Mouse (Mus musculus): Measurements from ENCODE around the gene Plekhh1. TPM values are rescaled to one million over a fixed set of nuclear protein-coding genes. Genes with fewer than 3 reads are reported as not detected.

Plekhh1 gene
- polyA plus RNA-seq, 1 experiment, result 1.1 TPM

GRCm38 (mm10) chr12:78996271-78996670, 32.7 kb upstream of the Plekhh1 start:
- Histone ChIP-seq H3K4me3 (replicated peaks; ENCODE audit: control insufficient read depth, low read depth, low read length) (no peak overlapping the region), H3K4me1 (ENCODE audit: control insufficient read depth, insufficient read depth, low read length) (peaks cover 6% of the 10 kb centered on the region), H3K27ac (ENCODE audit: control insufficient read depth, insufficient read depth, low read depth, low read length, poor library complexity) (no peak overlapping the region)
- TF ChIP-seq POLR2A (IDR thresholded peaks at IDR 0.05; ENCODE audit: borderline replicate concordance, control insufficient read depth, low read depth, low read length), result no peak
- TF ChIP-seq CTCF (IDR thresholded peaks at IDR 0.05; ENCODE audit: control insufficient read depth, insufficient read depth, low read length), result no peak
- WGBS, result 65% methylated on average over 4 of the region's 4 CpGs

GRCm38 (mm10) chr12:78996711-78997110, 32.3 kb upstream of the Plekhh1 start:
- H3K27ac ChIP-seq (ENCODE audit: control insufficient read depth, insufficient read depth, low read depth, low read length, poor library complexity), result no peak overlapping the region
- H3K4me3 ChIP-seq (replicated peaks; ENCODE audit: control insufficient read depth, low read depth, low read length), result no peak overlapping the region
- H3K4me1 ChIP-seq (ENCODE audit: control insufficient read depth, insufficient read depth, low read length), result peaks cover 6% of the 10 kb centered on the region
- WGBS, result 46% methylated on average over 7 of the region's 7 CpGs
- TF ChIP-seq CTCF (IDR thresholded peaks at IDR 0.05; ENCODE audit: control insufficient read depth, insufficient read depth, low read length) (no peak), POLR2A (IDR thresholded peaks at IDR 0.05; ENCODE audit: borderline replicate concordance, control insufficient read depth, low read depth, low read length) (no peak)

- TF ChIP-seq CTCF (IDR thresholded peaks at IDR 0.05; ENCODE audit: control insufficient read depth, insufficient read depth, low read length), result no peak
- no peak for TF ChIP-seq POLR2A (IDR thresholded peaks at IDR 0.05; ENCODE audit: borderline replicate concordance, control insufficient read depth, low read depth, low read length)
- 7% methylated on average over 5 of the region's 5 CpGs for WGBS
- no peak overlapping the region for H3K27ac ChIP-seq (ENCODE audit: control insufficient read depth, insufficient read depth, low read depth, low read length, poor library complexity)
- H3K4me3 ChIP-seq (replicated peaks; ENCODE audit: control insufficient read depth, low read depth, low read length), result no peak overlapping the region
- peaks cover 6% of the 10 kb centered on the region; the same call in 1 of the 2 replicates for H3K4me1 ChIP-seq (ENCODE audit: control insufficient read depth, insufficient read depth, low read length)
These were observed 26.6 kb upstream of the Plekhh1 start for GRCm38 (mm10) chr12:79002406-79002805.

- 58% methylated on average over 3 of the region's 3 CpGs for WGBS
- no peak for TF ChIP-seq CTCF (IDR thresholded peaks at IDR 0.05; ENCODE audit: control insufficient read depth, insufficient read depth, low read length)
- Histone ChIP-seq H3K27ac (ENCODE audit: control insufficient read depth, insufficient read depth, low read depth, low read length, poor library complexity) (no peak overlapping the region), H3K4me1 (ENCODE audit: control insufficient read depth, insufficient read depth, low read length) (peaks cover 6% of the 10 kb centered on the region; the same call in 1 of the 2 replicates), H3K4me3 (replicated peaks; ENCODE audit: control insufficient read depth, low read depth, low read length) (no peak overlapping the region)
These were observed 26.0 kb upstream of the Plekhh1 start for GRCm38 (mm10) chr12:79002978-79003377.

- no peak overlapping the region for H3K4me3 ChIP-seq (replicated peaks; ENCODE audit: control insufficient read depth, low read depth, low read length)
- 79% methylated on average over 5 of the region's 5 CpGs for WGBS
- TF ChIP-seq POLR2A (IDR thresholded peaks at IDR 0.05; ENCODE audit: borderline replicate concordance, control insufficient read depth, low read depth, low read length) (no peak), CTCF (IDR thresholded peaks at IDR 0.05; ENCODE audit: control insufficient read depth, insufficient read depth, low read length) (no peak)
- peaks cover 3% of the 10 kb centered on the region; the same call in 1 of the 2 replicates for H3K4me1 ChIP-seq (ENCODE audit: control insufficient read depth, insufficient read depth, low read length)
- H3K27ac ChIP-seq (ENCODE audit: control insufficient read depth, insufficient read depth, low read depth, low read length, poor library complexity), result no peak overlapping the region
These were observed 23.5 kb upstream of the Plekhh1 start for GRCm38 (mm10) chr12:79005456-79005855.

- H3K27ac ChIP-seq (ENCODE audit: control insufficient read depth, insufficient read depth, low read depth, low read length, poor library complexity), result no peak overlapping the region
- 19% methylated on average over 9 of the region's 9 CpGs for WGBS
These were observed 22.9 kb upstream of the Plekhh1 start for GRCm38 (mm10) chr12:79006076-79006475.

GRCm38 (mm10) chr12:79006478-79007125, 22.4 kb upstream of the Plekhh1 start:
- WGBS, result under 1% methylated on average over 51 of the region's 53 CpGs
- peaks cover 3% of the 10 kb centered on the region; the same call in 1 of the 2 replicates for H3K4me1 ChIP-seq (ENCODE audit: control insufficient read depth, insufficient read depth, low read length)
- peak overlapping the region; percentile 81 for H3K4me3 ChIP-seq (replicated peaks; ENCODE audit: control insufficient read depth, low read depth, low read length)
- TF ChIP-seq CTCF (IDR thresholded peaks at IDR 0.05; ENCODE audit: control insufficient read depth, insufficient read depth, low read length), result peak; percentile 30; the same call in 1 of the 2 replicates
- TF ChIP-seq POLR2A (IDR thresholded peaks at IDR 0.05; ENCODE audit: borderline replicate concordance, control insufficient read depth, low read depth, low read length), result peak; percentile 29; the same call in 1 of the 2 replicates
- H3K27ac ChIP-seq (ENCODE audit: control insufficient read depth, insufficient read depth, low read depth, low read length, poor library complexity), result peak overlapping the region; percentile 70

More at GRCm38 (mm10) chr12:79006076-79006475, 22.9 kb upstream of the Plekhh1 start:
- Histone ChIP-seq H3K4me1 (ENCODE audit: control insufficient read depth, insufficient read depth, low read length) (peaks cover 3% of the 10 kb centered on the region; the same call in 1 of the 2 replicates), H3K4me3 (replicated peaks; ENCODE audit: control insufficient read depth, low read depth, low read length) (peak overlapping the region; percentile 81)
- TF ChIP-seq POLR2A (IDR thresholded peaks at IDR 0.05; ENCODE audit: borderline replicate concordance, control insufficient read depth, low read depth, low read length) (no peak), CTCF (IDR thresholded peaks at IDR 0.05; ENCODE audit: control insufficient read depth, insufficient read depth, low read length) (no peak)

- 3% methylated on average over 44 of the region's 49 CpGs for WGBS
- TF ChIP-seq POLR2A (IDR thresholded peaks at IDR 0.05; ENCODE audit: borderline replicate concordance, control insufficient read depth, low read depth, low read length) (no peak), CTCF (IDR thresholded peaks at IDR 0.05; ENCODE audit: control insufficient read depth, insufficient read depth, low read length) (no peak)
- Histone ChIP-seq H3K27ac (ENCODE audit: control insufficient read depth, insufficient read depth, low read depth, low read length, poor library complexity) (peak within 1 kb of the TSS; percentile 70), H3K4me3 (replicated peaks; ENCODE audit: control insufficient read depth, low read depth, low read length) (peak within 1 kb of the TSS; percentile 81), H3K4me1 (ENCODE audit: control insufficient read depth, insufficient read depth, low read length) (peaks cover 3% of the 10 kb centered on the region; the same call in 1 of the 2 replicates)
These were observed 21.7 kb upstream of the Plekhh1 start, which contains the start of gene Tmem229b for GRCm38 (mm10) chr12:79007126-79007753. Tmem229b (minus strand) TSS chr12:79007627.
